Mouse (Mus musculus): ENCODE results near the gene Cacng6. TPM values are rescaled to one million over a fixed set of nuclear protein-coding genes. Genes with fewer than 3 reads are reported as not detected.
A peak's percentile ranks its signal among the peaks of the same experiment; 100 is the strongest.
"Not testable (repeated sequence)": the region's sequence is repeated elsewhere in the genome, so short reads cannot be mapped to it uniquely, and the experiment has no call there.

Cacng6 gene
- 1 to 10 TPM; 1.5 to 1.6 TPM for total RNA-seq (2021)

- no peak for DNase-seq
These were observed at the start of gene Cacng6 for GRCm38 (mm10) chr7:3423895-3424294. Gene Cacng6 (plus strand): TSS chr7:3424195.

GRCm38 (mm10) chr7:3376831-3377230, 47.2 kb upstream of the Cacng6 start:
- no peak for DNase-seq

GRCm38 (mm10) chr7:3382123-3382522, 41.9 kb upstream of the Cacng6 start:
- no peak for DNase-seq

- DNase-seq, result no peak
These were observed 39.1 kb upstream of the Cacng6 start for GRCm38 (mm10) chr7:3384807-3385319.

- DNase-seq, result no peak
These were observed 37.8 kb upstream of the Cacng6 start for GRCm38 (mm10) chr7:3386036-3386730.

DNA sequence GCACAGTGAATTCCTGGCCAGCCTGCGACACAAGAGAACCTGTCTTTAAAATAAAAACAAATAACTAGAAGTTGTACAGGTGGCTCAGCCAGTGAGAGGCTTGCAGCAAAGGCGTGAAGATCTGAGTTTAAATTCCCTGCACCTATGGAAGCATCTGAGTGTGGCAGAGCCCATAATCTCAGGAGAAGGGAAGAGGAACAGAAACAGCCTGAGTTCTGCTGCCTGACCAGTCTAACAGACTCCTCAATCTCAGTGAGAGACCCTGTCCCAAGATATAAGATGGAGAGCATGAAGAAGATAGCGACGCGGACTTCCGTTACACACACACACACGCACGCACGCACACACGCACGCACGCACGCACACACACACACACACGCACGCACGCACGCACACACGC, 36.2 kb upstream of the Cacng6 start:
- no peak for DNase-seq

DNA sequence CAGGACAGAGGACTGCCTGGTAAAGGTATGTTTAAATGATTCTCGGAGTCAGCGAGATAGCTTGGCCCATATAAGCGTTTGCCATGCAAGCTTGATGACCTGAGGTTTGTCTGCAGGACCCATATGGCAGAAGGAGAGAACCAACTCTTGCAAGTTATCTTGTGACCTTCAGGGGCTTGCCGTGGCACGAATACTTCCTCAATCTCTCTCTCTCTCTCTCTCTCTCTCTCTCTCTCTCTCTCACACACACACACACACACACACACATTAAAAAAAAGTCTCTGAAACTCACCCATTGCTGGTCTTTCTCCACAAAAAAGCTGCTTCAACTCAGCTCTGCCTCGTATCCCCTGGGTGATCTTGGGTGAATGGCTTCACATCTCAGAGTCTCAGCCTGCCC, 35.1 kb upstream of the Cacng6 start:
- no peak for DNase-seq

- DNase-seq, result peak; percentile 86 to 87
These were observed 34.3 kb upstream of the Cacng6 start for GRCm38 (mm10) chr7:3389444-3390412.

DNA sequence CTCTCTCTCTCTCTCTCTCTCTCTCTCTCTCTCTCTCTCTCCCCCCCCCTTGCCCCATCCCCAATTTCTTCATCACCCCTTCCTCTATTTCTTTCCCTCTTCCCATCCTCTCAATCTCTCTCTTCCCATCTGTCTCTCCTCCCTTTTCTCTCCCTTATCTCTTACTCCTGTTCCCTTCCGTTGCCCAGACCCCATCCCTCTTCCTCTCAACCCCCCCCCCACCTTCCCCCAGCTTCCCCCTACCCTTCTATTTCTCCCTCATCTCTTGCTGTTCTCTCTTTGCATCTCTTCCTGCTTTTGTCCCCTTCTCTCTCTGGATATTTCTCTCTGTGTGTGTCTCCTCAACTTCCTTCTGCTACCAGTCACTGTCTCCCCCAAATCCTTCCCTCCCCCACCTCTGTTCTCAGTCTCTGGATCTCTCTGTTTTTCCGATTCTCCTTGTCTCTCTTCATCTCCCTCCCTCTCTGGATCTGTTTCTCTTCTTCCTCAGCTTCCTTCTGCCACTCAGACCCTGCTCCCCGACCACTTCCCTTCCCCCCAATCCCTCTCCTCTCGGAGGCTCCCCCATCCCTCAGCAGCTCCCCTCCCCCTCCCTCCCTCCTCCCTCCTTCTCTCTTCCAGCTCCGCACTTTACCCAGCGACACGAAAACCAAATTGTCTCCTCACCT, 33.4 kb upstream of the Cacng6 start, which contains the start of gene Cacng8:
Cacng8 (plus strand) TSS at position 271 of the 668 bp plus-strand sequence.
- no peak for DNase-seq

GRCm38 (mm10) chr7:3391081-3391451, 32.9 kb upstream of the Cacng6 start:
- no peak for DNase-seq

- DNase-seq, result peak in 1 of 2 experiments; percentile 45
These were observed 32.2 kb upstream of the Cacng6 start for GRCm38 (mm10) chr7:3391809-3392208.

DNA sequence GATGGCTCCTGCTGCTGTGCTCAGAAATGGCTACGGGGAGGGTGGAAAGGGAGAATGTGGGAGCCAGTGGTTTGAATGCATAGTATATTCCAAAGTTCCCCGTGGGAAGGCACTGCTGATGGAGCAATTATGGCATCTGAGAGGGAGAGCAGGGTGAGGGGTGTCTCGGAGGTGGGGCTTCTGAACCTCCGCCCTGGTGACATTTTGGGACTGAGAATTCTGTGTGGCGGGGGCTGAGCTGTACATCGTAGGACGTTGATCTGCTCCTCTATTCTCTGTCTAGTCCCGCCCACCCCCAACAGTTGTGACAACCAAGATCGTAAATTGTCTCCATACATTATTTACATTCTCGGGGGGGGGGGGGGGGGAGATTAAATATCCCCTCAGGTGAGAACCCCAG, 26.6 kb upstream of the Cacng6 start:
- no peak for DNase-seq

DNA sequence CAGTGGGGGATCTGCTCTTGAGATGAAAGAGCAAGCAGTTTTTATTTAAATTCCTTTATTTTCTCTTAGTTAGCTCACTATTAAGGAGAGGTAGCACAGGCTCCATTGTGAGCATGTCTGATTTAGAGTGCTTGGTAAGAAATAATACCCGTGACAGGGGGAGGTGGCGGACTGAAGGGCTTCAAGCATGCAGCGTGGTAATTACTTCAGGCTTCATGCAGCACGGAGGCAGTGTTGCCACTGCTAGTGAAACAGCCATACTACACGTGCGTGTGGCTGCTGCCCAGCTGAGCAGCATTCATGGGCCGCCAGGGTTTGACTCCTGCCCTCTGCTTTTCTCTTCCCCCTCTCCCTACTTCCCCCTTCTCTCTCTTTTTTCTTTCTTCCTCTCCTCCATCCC, 26.2 kb upstream of the Cacng6 start:
- DNase-seq, result no peak

GRCm38 (mm10) chr7:3398363-3398762, 25.6 kb upstream of the Cacng6 start:
- not testable (repeated sequence) for DNase-seq

DNA sequence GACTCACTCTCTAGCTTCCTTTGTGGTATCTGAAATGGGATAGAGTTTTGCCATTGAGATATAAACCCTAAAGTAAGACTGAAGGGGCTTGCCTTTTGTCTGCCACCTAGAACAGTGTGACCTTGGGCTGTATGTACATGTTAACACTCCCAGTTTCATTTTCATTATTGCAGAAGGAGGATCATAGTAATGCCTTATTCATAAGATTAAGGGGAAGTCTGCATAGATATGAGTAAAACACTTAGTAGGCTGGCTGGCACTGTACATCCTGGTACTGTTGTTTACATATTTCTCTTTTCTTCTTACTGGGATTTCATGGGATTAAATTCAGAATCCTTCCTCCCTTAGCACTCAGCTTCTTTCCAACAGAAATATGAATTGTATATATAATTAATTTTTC, 24.1 kb upstream of the Cacng6 start:
- no peak for DNase-seq

DNA sequence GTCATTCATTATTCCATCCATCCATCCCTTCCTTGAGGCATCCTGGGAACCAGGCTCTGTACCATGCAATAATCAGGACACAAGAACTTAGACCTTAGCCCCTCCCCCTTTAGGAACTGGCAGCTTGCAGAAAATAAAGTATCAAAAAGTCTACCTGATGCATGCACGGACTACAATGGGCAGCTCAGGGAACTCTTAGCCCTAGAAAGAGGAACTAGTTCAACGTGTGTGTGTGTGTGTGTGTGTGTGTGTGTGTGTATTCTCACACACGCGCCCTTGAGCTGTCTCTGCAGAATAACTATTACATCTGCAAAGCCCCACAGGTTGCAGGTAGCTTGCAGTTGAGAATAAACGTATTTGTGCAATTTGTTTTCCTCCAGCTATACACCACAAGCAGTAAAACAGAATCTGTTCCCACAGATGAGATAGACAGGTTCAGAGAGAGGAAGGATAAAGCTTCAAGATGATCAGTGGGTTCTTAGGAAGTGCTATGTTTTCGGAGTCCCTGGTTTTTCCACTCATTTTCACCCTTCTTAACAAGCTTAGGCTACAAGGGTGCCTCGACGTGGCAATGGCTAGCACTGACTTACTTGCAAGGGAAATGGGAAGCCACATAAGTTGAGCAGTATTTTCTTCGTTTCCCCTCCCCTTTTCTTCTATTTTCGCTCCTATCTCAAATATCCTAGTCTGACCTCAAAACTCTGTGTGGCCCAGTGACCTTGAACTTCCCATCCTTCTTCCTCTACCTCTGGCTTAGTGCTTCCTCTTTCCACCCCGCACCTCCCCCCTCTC, 14.1 kb upstream of the Cacng6 start:
- DNase-seq, result no peak

DNA sequence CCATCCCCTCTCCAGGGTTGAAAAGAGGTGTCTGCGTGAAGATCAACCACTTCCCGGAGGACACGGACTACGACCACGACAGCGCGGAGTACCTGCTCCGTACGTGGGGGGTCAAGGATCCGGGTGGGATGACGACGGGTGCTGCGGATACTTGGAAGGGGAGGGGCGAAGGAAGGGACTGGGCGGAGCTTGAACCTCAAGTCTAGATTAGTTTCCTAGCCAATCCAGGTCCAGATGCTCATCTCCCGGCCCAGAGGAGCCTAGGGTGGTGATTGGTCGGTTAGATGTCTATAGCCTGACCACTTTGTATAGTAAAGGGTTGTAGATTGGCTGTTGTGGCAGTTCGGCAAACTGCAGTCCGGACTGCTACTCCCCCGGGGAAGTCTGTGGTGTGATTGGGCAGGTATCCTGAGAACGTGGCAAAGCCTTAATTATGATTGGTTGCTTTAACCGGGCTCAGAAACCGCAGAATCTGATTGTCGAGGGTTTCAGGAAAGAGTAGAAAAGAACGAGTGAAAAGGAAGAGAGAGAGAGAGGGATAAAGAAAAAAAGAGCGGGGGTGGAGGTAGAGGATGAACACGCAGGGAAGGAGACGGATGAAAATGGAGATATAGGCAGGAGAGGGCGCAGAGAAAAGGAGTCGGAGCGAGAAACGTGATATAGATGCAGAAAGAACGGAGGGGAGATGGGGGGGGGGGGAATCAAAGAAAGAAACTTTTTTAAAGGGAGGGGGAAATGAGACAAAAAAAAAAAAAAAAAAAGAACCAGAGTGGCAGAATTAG, 12.6 kb upstream of the Cacng6 start:
- DNase-seq, result peak in 1 of 2 experiments; percentile 51

GRCm38 (mm10) chr7:3412036-3412435, 12.0 kb upstream of the Cacng6 start:
- DNase-seq, result peak in 1 of 2 experiments; percentile 44

DNA sequence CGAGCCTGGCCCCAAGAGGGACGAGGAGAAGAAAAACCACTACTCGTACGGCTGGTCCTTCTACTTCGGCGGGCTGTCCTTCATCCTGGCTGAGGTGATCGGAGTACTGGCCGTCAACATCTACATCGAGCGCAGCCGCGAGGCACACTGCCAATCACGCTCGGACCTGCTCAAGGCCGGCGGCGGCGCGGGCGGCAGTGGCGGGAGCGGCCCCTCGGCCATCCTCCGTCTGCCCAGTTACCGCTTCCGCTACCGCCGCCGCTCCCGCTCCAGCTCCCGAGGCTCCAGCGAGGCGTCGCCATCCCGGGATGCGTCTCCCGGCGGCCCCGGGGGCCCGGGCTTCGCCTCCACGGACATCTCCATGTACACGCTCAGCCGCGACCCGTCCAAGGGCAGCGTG, 9.1 kb upstream of the Cacng6 start:
- no peak for DNase-seq

DNA sequence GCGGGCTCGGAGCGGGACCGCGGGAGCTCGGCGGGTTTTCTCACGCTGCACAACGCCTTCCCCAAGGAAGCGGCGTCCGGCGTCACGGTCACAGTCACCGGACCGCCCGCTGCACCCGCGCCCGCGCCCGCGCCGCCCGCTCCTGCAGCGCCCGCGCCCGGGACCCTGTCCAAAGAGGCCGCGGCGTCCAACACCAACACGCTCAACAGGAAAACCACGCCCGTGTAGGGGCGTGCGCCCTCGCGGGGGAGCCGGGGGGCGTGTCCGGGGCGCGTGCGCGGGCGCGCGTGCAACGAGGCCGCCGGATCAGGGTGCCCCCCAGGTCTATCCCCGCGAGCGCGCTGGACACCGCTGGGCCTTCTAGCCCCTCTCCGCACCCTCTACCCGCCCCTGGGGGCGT, 8.6 kb upstream of the Cacng6 start:
- no peak for DNase-seq

DNA sequence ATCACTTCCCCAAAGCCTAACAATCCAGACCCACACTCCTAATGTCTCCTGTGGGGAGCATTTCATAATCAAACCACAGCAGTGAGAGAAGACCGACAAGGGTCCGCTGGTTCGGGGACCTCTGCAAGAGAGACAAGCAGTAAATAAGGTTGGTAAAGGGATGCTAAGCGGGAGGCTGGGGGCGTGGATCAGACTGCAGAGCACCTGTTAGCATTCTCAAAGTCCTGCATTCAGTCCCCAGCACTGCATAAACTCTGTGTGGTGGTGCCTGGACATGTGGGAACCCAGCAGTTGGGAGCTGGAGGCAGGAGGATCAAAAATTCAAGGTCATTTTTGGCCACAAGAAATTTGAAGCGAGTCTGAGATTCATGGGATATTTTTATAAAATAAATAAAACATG, 4.1 kb upstream of the Cacng6 start:
- no peak for DNase-seq

Measured in layer of hippocampus, postnatal 36 days (tissue).